Mouse (Mus musculus) liver, postnatal 0 days (tissue): ENCODE results near the gene Akap2.

Experiments used
- CTCF ChIP-seq: sonication (generic); IDR thresholded peaks from 2 replicates; pipeline ENCODE4 v1.5.1; 2016; ENCODE audit warnings: antibody characterized with exemption, low read depth
- EP300 ChIP-seq: IDR thresholded peaks from 2 replicates; pipeline ENCODE4 v1.6.1; 2016; ENCODE audit warnings: antibody characterized with exemption, low read depth, mild to moderate bottlenecking

- TF ChIP-seq CTCF (no peak), EP300 (no peak)
Measured at GRCm38 (mm10) chr4:57867454-57867853, 150.0 kb downstream of the Akap2 start.
